Mouse (Mus musculus): Measurements from ENCODE around the gene Gna13. TPM values are rescaled to one million over a fixed set of nuclear protein-coding genes. Genes with fewer than 3 reads are reported as not detected.

The Gna13 gene
- total RNA-seq, 1 experiment: 34.8 TPM

GRCm38 (mm10) chr11:109436889-109437288 is 74.3 kb downstream of the Gna13 start:
- Histone ChIP-seq H3K4me3 (ENCODE audit: insufficient read depth in 1 of 2, low read depth in 1 of 2, low read length in 2 of 2, poor library complexity in 1 of 2, severe bottlenecking in 1 of 2) (no peak overlapping the region), H3K9ac (ENCODE audit: insufficient read depth, low read depth, low read length, poor library complexity, severe bottlenecking) (no peak overlapping the region), H3K36me3 (ENCODE audit: control insufficient read depth, insufficient read depth, low read length, poor library complexity, severe bottlenecking) (peaks cover 10% of the 10 kb centered on the region; the same call in 1 of the 2 replicates), H3K4me1 (ENCODE audit: control insufficient read depth in 2 of 2, insufficient read depth in 2 of 2, low read length in 2 of 2, poor library complexity in 1 of 2) (no peaks in the 10 kb centered on the region), H3K9me3 (ENCODE audit: control insufficient read depth, insufficient read depth, low read depth, low read length) (no peaks in the 10 kb centered on the region), H3K27ac (ENCODE audit: insufficient read depth, low read depth, low read length, poor library complexity, severe bottlenecking) (no peak overlapping the region)
- no peak for TF ChIP-seq CHD2 (IDR thresholded peaks at IDR 0.05; ENCODE audit: low read depth, low read length)
- no peak for TF ChIP-seq HCFC1 (IDR thresholded peaks at IDR 0.05; ENCODE audit: borderline replicate concordance, insufficient read depth, low read length)
- TF ChIP-seq ZC3H11A (IDR thresholded peaks at IDR 0.05; ENCODE audit: borderline replicate concordance, low read depth, low read length): no peak
- TF ChIP-seq ZNF384 (IDR thresholded peaks at IDR 0.05; ENCODE audit: low read depth, low read length): no peak
- TF ChIP-seq MAFK (IDR thresholded peaks at IDR 0.05; ENCODE audit: insufficient read depth, low read depth, low read length): no peak
- DNase-seq (ENCODE audit: low read depth, low spot score): no peak
- in situ Hi-C loops (cut with MboI; ENCODE audit: low sequenced_read_pairs in 2 of 2, unreplicated experiment in 2 of 2): loop anchor here (10.0 to 25.0 kb wide), 2 partner anchors 112 to 425 kb away; no protein-coding TSS in a partner anchor

- Histone ChIP-seq H3K9ac (ENCODE audit: insufficient read depth, low read depth, low read length, poor library complexity, severe bottlenecking) (no peak overlapping the region), H3K27ac (ENCODE audit: insufficient read depth, low read depth, low read length, poor library complexity, severe bottlenecking) (no peak overlapping the region), H3K36me3 (ENCODE audit: control insufficient read depth, insufficient read depth, low read length, poor library complexity, severe bottlenecking) (peaks cover 10% of the 10 kb centered on the region; the same call in 1 of the 2 replicates), H3K4me3 (ENCODE audit: insufficient read depth in 1 of 2, low read depth in 1 of 2, low read length in 2 of 2, poor library complexity in 1 of 2, severe bottlenecking in 1 of 2) (no peak overlapping the region), H3K4me1 (ENCODE audit: control insufficient read depth in 2 of 2, insufficient read depth in 2 of 2, low read length in 2 of 2, poor library complexity in 1 of 2) (no peaks in the 10 kb centered on the region), H3K9me3 (ENCODE audit: control insufficient read depth, insufficient read depth, low read depth, low read length) (no peaks in the 10 kb centered on the region)
- DNase-seq (ENCODE audit: low read depth, low spot score): no peak
- TF ChIP-seq CHD2 (IDR thresholded peaks at IDR 0.05; ENCODE audit: low read depth, low read length): no peak
- TF ChIP-seq HCFC1 (IDR thresholded peaks at IDR 0.05; ENCODE audit: borderline replicate concordance, insufficient read depth, low read length): no peak
- no peak for TF ChIP-seq MAFK (IDR thresholded peaks at IDR 0.05; ENCODE audit: insufficient read depth, low read depth, low read length)
- TF ChIP-seq ZC3H11A (IDR thresholded peaks at IDR 0.05; ENCODE audit: borderline replicate concordance, low read depth, low read length): no peak
- no peak for TF ChIP-seq ZNF384 (IDR thresholded peaks at IDR 0.05; ENCODE audit: low read depth, low read length)
- in situ Hi-C loops (cut with MboI; ENCODE audit: low sequenced_read_pairs in 2 of 2, unreplicated experiment in 2 of 2): loop anchor here (10.0 to 25.0 kb wide), 2 partner anchors 114 to 423 kb away; no protein-coding TSS in a partner anchor
Measured at GRCm38 (mm10) chr11:109439209-109439608, 76.6 kb downstream of the Gna13 start.

DNA sequence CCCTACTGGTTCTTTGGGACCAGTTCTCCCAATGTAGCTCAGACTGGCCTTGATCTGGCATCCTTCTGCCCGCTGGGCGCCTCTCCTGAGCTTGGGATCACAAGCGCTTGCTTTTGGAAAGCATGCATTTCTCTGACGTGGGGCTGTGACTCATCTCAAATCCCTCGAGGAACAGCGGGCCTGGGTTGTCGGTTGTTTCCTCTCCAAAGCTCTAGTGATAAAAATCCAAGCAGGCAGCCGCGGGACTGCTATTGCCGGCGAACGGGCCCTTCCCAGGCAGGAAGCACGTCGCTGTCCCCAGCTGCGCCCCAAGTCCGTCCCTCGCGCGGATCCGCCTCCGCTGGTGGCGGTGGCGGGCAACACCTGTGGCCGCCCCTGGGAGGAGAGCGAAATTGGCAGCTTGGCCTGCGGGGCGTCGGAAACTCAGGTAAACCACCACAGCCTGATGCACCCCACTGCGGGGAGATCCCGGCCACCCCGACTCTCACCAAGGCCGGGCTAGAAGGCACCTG is 77.3 kb downstream of the Gna13 start:
- TF ChIP-seq HCFC1 (IDR thresholded peaks at IDR 0.05; ENCODE audit: borderline replicate concordance, insufficient read depth, low read length) (no peak), ZC3H11A (IDR thresholded peaks at IDR 0.05; ENCODE audit: borderline replicate concordance, low read depth, low read length) (no peak), ZNF384 (IDR thresholded peaks at IDR 0.05; ENCODE audit: low read depth, low read length) (no peak), CHD2 (IDR thresholded peaks at IDR 0.05; ENCODE audit: low read depth, low read length) (no peak), MAFK (IDR thresholded peaks at IDR 0.05; ENCODE audit: insufficient read depth, low read depth, low read length) (no peak)
- Histone ChIP-seq H3K36me3 (ENCODE audit: control insufficient read depth, insufficient read depth, low read length, poor library complexity, severe bottlenecking) (peaks cover 10% of the 10 kb centered on the region; the same call in 1 of the 2 replicates), H3K9me3 (ENCODE audit: control insufficient read depth, insufficient read depth, low read depth, low read length) (no peaks in the 10 kb centered on the region), H3K27ac (ENCODE audit: insufficient read depth, low read depth, low read length, poor library complexity, severe bottlenecking) (no peak overlapping the region), H3K4me3 (ENCODE audit: insufficient read depth in 1 of 2, low read depth in 1 of 2, low read length in 2 of 2, poor library complexity in 1 of 2, severe bottlenecking in 1 of 2) (peak overlapping the region; percentile 46 to 61), H3K4me1 (ENCODE audit: control insufficient read depth in 2 of 2, insufficient read depth in 2 of 2, low read length in 2 of 2, poor library complexity in 1 of 2) (no peaks in the 10 kb centered on the region), H3K9ac (ENCODE audit: insufficient read depth, low read depth, low read length, poor library complexity, severe bottlenecking) (peak overlapping the region; percentile 69)
- in situ Hi-C loops (cut with MboI; ENCODE audit: low sequenced_read_pairs in 2 of 2, unreplicated experiment in 2 of 2): loop anchor here (5.0 to 25.0 kb wide), 5 partner anchors 115 to 422 kb away; no protein-coding TSS in a partner anchor
- DNase-seq (ENCODE audit: low read depth, low spot score): no peak

DNA sequence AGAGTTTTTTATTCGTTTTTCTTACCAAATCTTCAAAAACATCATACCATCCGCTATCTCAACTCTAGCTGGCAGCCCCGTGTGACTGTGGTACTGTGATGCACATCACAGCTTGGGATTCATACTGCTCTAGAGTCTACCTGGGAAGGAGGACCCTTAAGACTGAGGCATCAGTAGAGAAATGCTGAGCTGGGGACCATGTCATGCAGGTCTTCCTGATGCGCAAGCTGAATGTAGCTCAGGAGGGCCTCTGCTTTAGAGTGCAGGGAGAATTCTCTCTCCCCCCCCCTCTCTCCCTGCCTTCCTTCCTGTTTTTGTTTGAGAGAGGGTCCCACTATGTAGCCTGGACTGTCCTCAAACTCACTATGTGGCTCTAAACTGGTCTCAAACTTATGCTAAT is 78.0 kb downstream of the Gna13 start:
- H3K4me3 ChIP-seq (ENCODE audit: insufficient read depth in 1 of 2, low read depth in 1 of 2, low read length in 2 of 2, poor library complexity in 1 of 2, severe bottlenecking in 1 of 2): no peak overlapping the region
- TF ChIP-seq HCFC1 (IDR thresholded peaks at IDR 0.05; ENCODE audit: borderline replicate concordance, insufficient read depth, low read length) (no peak), ZNF384 (IDR thresholded peaks at IDR 0.05; ENCODE audit: low read depth, low read length) (no peak), MAFK (IDR thresholded peaks at IDR 0.05; ENCODE audit: insufficient read depth, low read depth, low read length) (no peak), ZC3H11A (IDR thresholded peaks at IDR 0.05; ENCODE audit: borderline replicate concordance, low read depth, low read length) (no peak), CHD2 (IDR thresholded peaks at IDR 0.05; ENCODE audit: low read depth, low read length) (no peak)
- no peak for DNase-seq (ENCODE audit: low read depth, low spot score)
- H3K9me3 ChIP-seq (ENCODE audit: control insufficient read depth, insufficient read depth, low read depth, low read length): no peaks in the 10 kb centered on the region
- no peak overlapping the region for H3K27ac ChIP-seq (ENCODE audit: insufficient read depth, low read depth, low read length, poor library complexity, severe bottlenecking)
- in situ Hi-C loops (cut with MboI; ENCODE audit: low sequenced_read_pairs in 2 of 2, unreplicated experiment in 2 of 2): loop anchor here (5.0 to 25.0 kb wide), 4 partner anchors 147 to 422 kb away; no protein-coding TSS in a partner anchor
- H3K36me3 ChIP-seq (ENCODE audit: control insufficient read depth, insufficient read depth, low read length, poor library complexity, severe bottlenecking): peaks cover 5% of the 10 kb centered on the region; the same call in 1 of the 2 replicates
- H3K4me1 ChIP-seq (ENCODE audit: control insufficient read depth in 2 of 2, insufficient read depth in 2 of 2, low read length in 2 of 2, poor library complexity in 1 of 2): no peaks in the 10 kb centered on the region
- H3K9ac ChIP-seq (ENCODE audit: insufficient read depth, low read depth, low read length, poor library complexity, severe bottlenecking): no peak overlapping the region

Data from ES-E14 (cell line).